Mouse (Mus musculus) ES-E14 (cell line): Measurements from ENCODE around the gene Ogfrl1. TPM values are rescaled to one million over a fixed set of nuclear protein-coding genes. Genes with fewer than 3 reads are reported as not detected.

ENCODE experiments used
- DNase-seq: peaks from one replicate; pipeline ENCODE4 v3.0.0-alpha.2; 2013; ENCODE audit warnings: low read depth, low spot score
- H3K27ac ChIP-seq: 2 replicates; pipeline ENCODE4 v1.5.1; 2012; ENCODE audit warnings: low read depth, mild to moderate bottlenecking, low read length, moderate library complexity, mixed read lengths; ENCODE audit not compliant: poor library complexity, insufficient read depth, severe bottlenecking
- H3K36me3 ChIP-seq: 2 replicates; pipeline ENCODE4 v1.6.1; 2012; ENCODE audit warnings: mild to moderate bottlenecking, low read length, moderate library complexity, mixed read lengths; ENCODE audit not compliant: control insufficient read depth, poor library complexity, insufficient read depth, severe bottlenecking
- H3K4me1 ChIP-seq, 2 experiments: fragments of 150-350 bp in 1 of 2; sonication (generic) in 1 of 2; 2 replicates each; pipeline ENCODE4 v1.6.1; 2012; ENCODE audit warnings: low read length in 2 of 2, mild to moderate bottlenecking in 1 of 2, mixed read lengths in 1 of 2; ENCODE audit not compliant: control insufficient read depth in 2 of 2, insufficient read depth in 2 of 2, poor library complexity in 1 of 2
- H3K4me3 ChIP-seq, 2 experiments: fragments of 150-350 bp in 1 of 2; sonication (generic) in 1 of 2; 2 replicates each; pipeline ENCODE4 v1.5.1; 2012; ENCODE audit warnings: low read length in 2 of 2, low read depth in 1 of 2, mild to moderate bottlenecking in 1 of 2, mixed read lengths in 1 of 2; ENCODE audit not compliant: insufficient read depth in 1 of 2, poor library complexity in 1 of 2, severe bottlenecking in 1 of 2
- H3K9ac ChIP-seq: 2 replicates; pipeline ENCODE4 v1.6.1; 2012; ENCODE audit warnings: low read depth, mild to moderate bottlenecking, low read length, mixed read lengths; ENCODE audit not compliant: poor library complexity, insufficient read depth, severe bottlenecking
- H3K9me3 ChIP-seq: fragments of 150-350 bp; sonication (generic); 2 replicates; pipeline ENCODE4 v1.6.1; 2012; ENCODE audit warnings: low read depth, mild to moderate bottlenecking, low read length; ENCODE audit not compliant: control insufficient read depth, insufficient read depth
- CHD2 ChIP-seq: IDR thresholded peaks from 2 replicates; pipeline ENCODE4 v1.6.1; 2014; ENCODE audit warnings: mild to moderate bottlenecking, low read depth, low read length, inconsistent platforms
- HCFC1 ChIP-seq: IDR thresholded peaks from 2 replicates; pipeline ENCODE4 v1.6.1; 2012; ENCODE audit warnings: low read length, inconsistent platforms, borderline replicate concordance; ENCODE audit not compliant: insufficient read depth
- MAFK ChIP-seq: IDR thresholded peaks from 2 replicates; pipeline ENCODE4 v1.6.1; 2014; ENCODE audit warnings: mild to moderate bottlenecking, low read depth, low read length, inconsistent platforms; ENCODE audit not compliant: insufficient read depth
- ZC3H11A ChIP-seq: IDR thresholded peaks from 2 replicates; pipeline ENCODE4 v1.6.1; 2012; ENCODE audit warnings: low read depth, mild to moderate bottlenecking, inconsistent platforms, low read length, borderline replicate concordance
- ZNF384 ChIP-seq: IDR thresholded peaks from 2 replicates; pipeline ENCODE4 v1.6.1; 2012; ENCODE audit warnings: low read depth, low read length, inconsistent platforms
- in situ Hi-C, 2 experiments: fragments of 600-800 bp; cut with MboI; formaldehyde crosslinking; loops; one replicate each; pipeline ENCODE4 v1.15.1; 2025; ENCODE audit warnings: low sequenced_read_pairs in 2 of 2, inconsistent platforms in 1 of 2; ENCODE audit not compliant: unreplicated experiment in 2 of 2
- total RNA-seq: library from RNA; depleted of rRNA; stranded (reverse); fragments of 300-350 nt; gene quantifications from 2 replicates; pipeline ENCODE4 v1.2.3, GENCODE M21; 2012

The Ogfrl1 gene
- total RNA-seq, 1 experiment = 3.9 TPM

GRCm38 (mm10) chr1:23382461-23382805, 15.1 kb downstream of the Ogfrl1 start:
- DNase-seq = no peak
- in situ Hi-C loops = no loop called here
- Histone ChIP-seq H3K9me3 (no peaks in the 10 kb centered on the region), H3K4me1 (peaks cover 2 to 4% of the 10 kb centered on the region in 2 experiments; a peak in 1 of 4 replicates), H3K4me3 (peak overlapping the region; percentile 83 to 86), H3K9ac (peak overlapping the region; percentile 87), H3K27ac (no peak overlapping the region), H3K36me3 (peaks cover 2% of the 10 kb centered on the region; the same call in 1 of the 2 replicates)
- TF ChIP-seq MAFK = no peak
- TF ChIP-seq CHD2 = no peak
- TF ChIP-seq ZNF384 = no peak
- TF ChIP-seq HCFC1 = no peak
- no peak for TF ChIP-seq ZC3H11A

DNA sequence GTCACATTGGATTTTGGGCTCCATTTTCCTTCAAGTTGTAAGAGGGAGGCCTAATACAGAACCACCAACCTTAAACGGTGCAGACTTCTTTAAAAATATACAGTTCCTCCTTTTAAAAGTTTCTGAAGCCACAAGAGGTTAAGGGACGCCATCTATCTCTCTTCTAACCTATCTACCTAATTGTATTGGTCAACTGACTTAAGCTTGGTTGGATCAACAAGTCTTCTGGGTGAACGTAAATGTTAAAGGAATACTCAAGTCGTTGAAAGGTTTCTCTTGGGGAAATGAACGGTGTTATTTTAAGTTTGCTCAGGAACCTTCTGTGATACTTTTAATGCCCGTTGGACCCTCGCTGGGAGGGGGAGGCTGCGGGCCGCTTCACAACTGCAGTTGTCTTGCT, 15.5 kb downstream of the Ogfrl1 start:
- H3K4me1 ChIP-seq = peaks cover 2 to 4% of the 10 kb centered on the region in 2 experiments; a peak in 1 of 4 replicates
- in situ Hi-C loops = no loop called here
- no peak for TF ChIP-seq HCFC1
- TF ChIP-seq MAFK = no peak
- TF ChIP-seq CHD2 = no peak
- no peak overlapping the region for H3K9ac ChIP-seq
- peak overlapping the region; percentile 83 to 86; a peak in 3 of 4 replicates for H3K4me3 ChIP-seq
- no peaks in the 10 kb centered on the region for H3K9me3 ChIP-seq
- peaks cover 3% of the 10 kb centered on the region; the same call in 1 of the 2 replicates for H3K36me3 ChIP-seq
- DNase-seq = no peak
- H3K27ac ChIP-seq = no peak overlapping the region

- TF ChIP-seq MAFK (no peak), ZNF384 (no peak), HCFC1 (no peak), ZC3H11A (no peak), CHD2 (no peak)
- Histone ChIP-seq H3K36me3 (peaks cover 3% of the 10 kb centered on the region), H3K27ac (no peak overlapping the region), H3K4me1 (peaks cover 2 to 4% of the 10 kb centered on the region in 2 experiments; a peak in 1 of 4 replicates), H3K9me3 (no peaks in the 10 kb centered on the region), H3K4me3 (no peak overlapping the region), H3K9ac (no peak overlapping the region)
- no peak for DNase-seq
- in situ Hi-C loops = no loop called here
Observed at GRCm38 (mm10) chr1:23379911-23380740, 17.4 kb downstream of the Ogfrl1 start.

DNA sequence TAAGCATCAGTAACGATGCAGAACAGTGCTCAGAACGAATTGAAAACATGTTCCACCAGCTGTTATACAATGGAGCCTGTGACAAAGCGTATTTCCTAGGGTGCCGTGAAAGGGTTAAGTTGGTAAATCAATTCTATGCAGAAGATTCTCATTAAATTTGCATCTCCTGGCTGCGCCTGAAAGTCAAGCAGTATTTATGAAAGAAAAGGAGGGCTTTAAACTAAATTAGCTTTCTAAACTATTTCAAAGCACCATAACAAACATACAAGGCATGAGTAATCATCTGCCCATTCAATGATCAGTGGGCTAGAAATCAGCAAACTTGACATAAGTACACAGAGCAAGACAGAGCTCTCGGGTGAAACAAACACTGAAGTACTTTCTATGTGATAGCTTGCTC, 18.3 kb downstream of the Ogfrl1 start:
- H3K4me3 ChIP-seq = no peak overlapping the region
- no peak overlapping the region for H3K27ac ChIP-seq
- H3K9ac ChIP-seq = no peak overlapping the region
- TF ChIP-seq ZNF384 (no peak), HCFC1 (no peak), MAFK (no peak), ZC3H11A (no peak), CHD2 (no peak)
- H3K36me3 ChIP-seq = peaks cover 3% of the 10 kb centered on the region
- in situ Hi-C loops = no loop called here
- H3K9me3 ChIP-seq = no peaks in the 10 kb centered on the region
- H3K4me1 ChIP-seq = peaks cover 2 to 4% of the 10 kb centered on the region in 2 experiments; a peak in 1 of 4 replicates
- DNase-seq = no peak

- no peak for DNase-seq
- no peak overlapping the region for H3K4me3 ChIP-seq
- H3K9me3 ChIP-seq = no peaks in the 10 kb centered on the region
- H3K4me1 ChIP-seq = peaks cover 2 to 3% of the 10 kb centered on the region in 2 experiments; a peak in 2 of 4 replicates
- H3K9ac ChIP-seq = no peak overlapping the region
- in situ Hi-C loops = no loop called here
- H3K36me3 ChIP-seq = peaks cover 3% of the 10 kb centered on the region
- TF ChIP-seq HCFC1 = no peak
- no peak for TF ChIP-seq ZNF384
- no peak for TF ChIP-seq ZC3H11A
- TF ChIP-seq MAFK = no peak
- no peak for TF ChIP-seq CHD2
- no peak overlapping the region for H3K27ac ChIP-seq
Observed at GRCm38 (mm10) chr1:23377572-23377971, 20.0 kb downstream of the Ogfrl1 start.
